Mouse (Mus musculus) embryo, embryonic 11.5 days (tissue): ENCODE measurements around the gene 1700024G13Rik.
"Not testable (repeated sequence)": the region's sequence is repeated elsewhere in the genome, so short reads cannot be mapped to it uniquely, and the experiment has no call there.

Experiments used
- DNase-seq: peaks from one replicate; pipeline ENCODE4 v3.0.0-alpha.2; 2012; ENCODE audit warnings: low read depth, low spot score

1700024G13Rik gene

DNA sequence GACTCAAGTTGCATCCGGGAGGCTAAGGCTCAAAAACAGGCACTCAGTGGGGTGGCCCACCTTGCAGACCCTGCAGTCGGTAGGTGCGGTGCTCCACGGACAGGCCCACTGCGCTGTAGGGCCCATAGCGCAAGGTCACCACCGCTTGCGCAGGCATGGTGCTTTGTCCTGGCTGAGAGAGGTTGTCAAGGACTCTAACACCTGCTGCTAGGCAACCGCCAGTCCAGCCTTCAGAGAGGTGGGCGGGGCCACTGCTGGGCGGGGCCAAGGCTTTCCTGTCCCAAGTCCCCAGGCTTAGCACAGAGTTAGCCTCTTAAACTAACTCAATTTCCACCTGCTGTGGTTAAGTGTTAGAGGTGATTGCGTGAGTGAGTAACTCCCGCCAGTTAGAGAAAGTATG is at the start of gene 1700024G13Rik:
Gene 1700024G13Rik, minus strand, starts transcription at position 196 of the 400 bp plus-strand sequence.
- peak; percentile 56 for DNase-seq

GRCm38 (mm10) chr14:32437352-32437793 is 49.2 kb upstream of the 1700024G13Rik start:
- DNase-seq, result no peak

DNA sequence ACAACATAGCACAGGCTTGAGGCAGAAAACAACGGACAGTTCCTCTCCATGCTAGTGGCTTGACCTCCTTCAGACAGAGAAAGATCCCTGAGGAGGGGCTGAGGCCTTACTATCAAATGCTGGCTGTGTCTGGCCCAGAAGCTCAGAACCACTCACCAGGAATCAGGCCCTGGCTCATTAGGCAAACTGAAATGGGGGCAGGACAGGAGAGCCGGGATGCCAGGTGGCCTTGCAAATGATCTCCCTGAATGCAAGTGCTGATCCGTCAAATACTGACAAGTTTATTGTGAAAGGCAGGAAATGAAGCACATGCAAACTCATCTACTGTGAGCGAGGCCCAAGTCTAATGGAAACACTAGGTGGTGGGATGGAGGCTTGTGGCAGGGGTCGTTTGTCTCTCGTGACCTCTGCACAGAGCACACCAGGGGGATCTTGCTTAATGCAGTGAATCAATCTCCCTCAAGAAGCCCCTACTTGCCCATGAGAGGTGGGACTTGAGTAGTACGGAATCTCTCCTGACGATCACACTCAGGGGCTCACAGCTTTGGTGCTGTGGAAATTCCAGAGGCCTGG is 40.9 kb upstream of the 1700024G13Rik start:
- no peak for DNase-seq

- DNase-seq, result no peak
These were observed 35.8 kb upstream of the 1700024G13Rik start for GRCm38 (mm10) chr14:32423946-32424345.

DNA sequence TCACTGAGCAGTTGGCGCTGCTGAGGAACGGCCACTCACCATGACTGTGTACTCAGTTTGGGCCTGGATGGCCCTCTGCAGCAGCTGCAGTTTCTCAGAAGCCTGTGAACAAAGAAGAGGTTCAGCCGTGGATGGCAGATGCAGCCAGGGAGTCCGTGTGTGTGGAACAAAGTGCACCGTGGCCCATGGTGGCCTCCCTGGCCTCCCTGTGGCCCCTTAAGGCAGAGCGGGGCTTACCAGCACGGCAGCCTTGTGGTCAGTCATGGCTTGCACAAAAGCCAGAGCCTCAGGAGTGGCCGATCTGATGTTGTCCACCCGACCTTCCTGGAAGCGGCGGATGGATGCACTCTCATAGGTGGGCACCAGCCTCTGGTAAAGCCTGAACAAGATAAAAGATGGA is 30.6 kb upstream of the 1700024G13Rik start:
- DNase-seq, result no peak

DNA sequence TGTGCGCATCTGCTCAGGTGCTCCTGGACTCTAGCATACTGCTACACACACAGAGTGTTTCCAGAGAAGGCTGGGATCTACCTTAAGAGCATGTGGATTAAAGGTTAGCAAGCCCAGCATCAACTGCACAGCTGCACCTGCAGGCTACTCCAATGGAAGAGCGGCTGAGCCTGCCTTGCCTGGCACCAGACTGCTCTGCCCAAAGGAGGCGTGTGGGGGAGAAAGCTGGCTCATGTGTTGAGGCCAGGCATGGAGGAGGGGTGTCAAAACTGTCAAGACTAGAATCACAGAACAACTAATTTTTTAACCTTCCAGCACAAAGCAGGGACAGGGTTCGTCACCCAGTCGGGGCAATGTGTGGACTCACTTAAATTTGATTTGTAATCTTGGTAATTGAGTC is 23.9 kb upstream of the 1700024G13Rik start:
- DNase-seq, result no peak

DNA sequence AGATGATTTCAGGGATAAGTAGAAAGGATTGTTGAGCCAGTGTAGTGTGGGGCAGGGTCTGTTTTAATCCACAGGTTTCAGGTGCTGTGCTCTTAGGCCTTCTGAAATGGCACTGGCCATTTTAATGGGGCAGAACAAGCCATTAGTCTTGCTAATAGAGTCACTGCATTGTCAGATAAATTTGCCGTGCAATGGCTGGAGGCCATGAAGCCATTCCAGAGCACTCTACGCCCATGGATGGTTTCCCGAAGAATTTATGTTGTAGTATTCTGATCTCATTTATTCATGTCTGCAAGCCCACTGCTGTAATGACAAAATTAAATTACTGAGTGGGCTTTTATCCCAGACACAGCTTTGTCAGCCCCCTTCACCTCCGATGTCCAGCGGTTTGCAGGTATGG is 21.9 kb upstream of the 1700024G13Rik start:
- no peak for DNase-seq

- not testable (repeated sequence) for DNase-seq
These were observed 17.2 kb upstream of the 1700024G13Rik start for GRCm38 (mm10) chr14:32405399-32405798.

- no peak for DNase-seq
These were observed 6.6 kb downstream of the 1700024G13Rik start for GRCm38 (mm10) chr14:32381619-32382018.

DNA sequence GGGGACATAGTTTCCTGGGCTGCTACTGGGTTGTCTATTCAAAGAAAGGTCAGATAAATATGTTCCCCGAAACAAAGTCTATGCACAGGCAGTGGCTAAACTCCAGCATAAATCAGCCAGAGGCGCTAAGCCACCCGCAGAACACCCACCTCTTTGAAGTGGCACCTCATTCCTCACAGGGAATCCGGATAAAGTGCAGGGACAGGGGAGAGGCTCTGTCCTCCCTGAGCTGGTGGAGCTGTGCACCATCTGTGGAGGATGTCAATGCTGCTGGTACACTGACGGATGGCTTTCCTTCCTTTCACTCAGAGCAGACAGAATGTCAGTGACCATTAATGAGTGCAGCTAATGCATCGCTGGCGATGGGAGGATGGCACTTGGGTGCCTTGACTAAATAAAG is 7.1 kb downstream of the 1700024G13Rik start:
- no peak for DNase-seq

DNA sequence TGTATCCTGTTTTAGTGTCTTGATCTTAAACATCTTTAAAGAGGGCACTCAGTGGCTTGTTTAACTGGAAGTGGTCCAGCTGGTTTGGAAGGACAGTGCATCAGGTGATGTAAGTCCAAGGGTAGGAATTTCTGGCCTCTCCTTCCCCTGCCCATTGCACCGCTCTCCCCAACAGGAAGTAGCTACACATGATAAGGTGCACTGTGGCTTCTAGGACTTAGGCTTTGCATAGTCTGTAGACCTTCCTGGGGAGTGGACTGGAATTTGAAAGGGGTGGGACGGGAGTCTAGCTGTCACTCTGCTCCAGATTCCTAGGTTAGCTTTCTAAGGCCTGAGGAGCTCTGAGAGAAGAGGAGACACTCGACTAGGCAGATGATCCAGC is 8.1 kb downstream of the 1700024G13Rik start:
- DNase-seq, result no peak

- DNase-seq, result no peak
These were observed 8.6 kb downstream of the 1700024G13Rik start for GRCm38 (mm10) chr14:32379395-32380098.

GRCm38 (mm10) chr14:32372510-32372909 is 15.7 kb downstream of the 1700024G13Rik start:
- DNase-seq, result no peak

DNA sequence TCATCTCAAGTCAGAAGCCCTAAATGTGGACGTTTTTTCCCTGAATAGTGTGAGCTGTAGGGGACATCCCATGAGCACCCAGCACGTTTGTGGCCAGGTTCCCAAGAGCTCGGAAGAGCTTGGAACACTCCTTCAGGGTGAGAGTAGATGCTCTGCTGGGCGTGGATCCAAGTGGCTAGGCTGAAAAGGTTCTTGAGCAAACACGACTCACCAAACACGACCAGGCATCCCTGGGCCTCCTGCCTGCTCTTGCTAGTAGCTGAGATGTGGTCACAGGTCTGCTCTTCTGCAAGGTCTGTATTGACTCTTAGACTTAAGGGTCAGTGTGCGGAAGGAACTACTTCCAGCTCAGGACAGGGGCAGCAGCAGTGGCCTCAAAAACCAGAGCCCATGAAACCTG is 18.4 kb downstream of the 1700024G13Rik start:
- no peak for DNase-seq

- no peak for DNase-seq
These were observed 23.8 kb downstream of the 1700024G13Rik start for GRCm38 (mm10) chr14:32364359-32364758.

GRCm38 (mm10) chr14:32351181-32351920 is 36.8 kb downstream of the 1700024G13Rik start:
- DNase-seq, result not testable (repeated sequence)

DNA sequence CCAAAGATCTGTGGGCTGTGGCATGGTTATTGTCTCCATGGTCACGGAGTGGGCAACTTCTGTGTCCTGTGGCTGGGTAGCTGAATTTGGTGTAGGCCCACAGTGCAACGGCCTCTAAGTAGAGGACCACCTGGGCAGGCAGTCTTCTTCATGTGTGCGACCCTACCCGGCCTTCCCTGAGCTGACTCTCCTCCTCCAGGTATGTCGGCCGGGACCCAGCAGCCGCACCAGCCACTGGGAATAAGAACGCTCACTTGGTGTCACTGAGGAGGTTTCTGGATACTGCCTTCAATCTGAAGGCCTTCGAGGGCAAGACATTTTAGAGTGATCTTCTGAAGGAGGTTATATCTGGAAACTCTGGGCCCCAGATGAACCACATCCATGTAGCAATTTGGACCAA is 40.9 kb downstream of the 1700024G13Rik start:
- no peak for DNase-seq

- DNase-seq, result no peak
These were observed 43.5 kb downstream of the 1700024G13Rik start for GRCm38 (mm10) chr14:32344694-32345093.

DNA sequence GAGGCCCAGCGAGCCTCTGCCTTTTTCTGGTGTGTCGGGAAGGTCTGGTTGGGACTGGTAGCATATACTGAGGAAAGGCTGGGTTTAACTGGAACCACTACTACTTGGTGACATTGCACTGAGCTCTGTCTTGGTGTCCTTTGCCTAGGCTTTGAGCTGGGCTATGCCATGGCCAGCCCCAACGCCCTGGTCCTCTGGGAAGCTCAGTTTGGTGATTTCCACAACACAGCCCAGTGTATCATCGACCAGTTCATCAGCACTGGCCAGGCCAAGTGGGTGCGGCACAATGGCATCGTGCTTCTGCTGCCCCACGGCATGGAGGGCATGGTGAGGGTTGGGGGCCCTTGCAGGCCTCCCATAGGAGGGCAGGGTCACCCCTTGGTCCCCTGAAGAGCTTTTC is 44.0 kb downstream of the 1700024G13Rik start:
- no peak for DNase-seq

DNA sequence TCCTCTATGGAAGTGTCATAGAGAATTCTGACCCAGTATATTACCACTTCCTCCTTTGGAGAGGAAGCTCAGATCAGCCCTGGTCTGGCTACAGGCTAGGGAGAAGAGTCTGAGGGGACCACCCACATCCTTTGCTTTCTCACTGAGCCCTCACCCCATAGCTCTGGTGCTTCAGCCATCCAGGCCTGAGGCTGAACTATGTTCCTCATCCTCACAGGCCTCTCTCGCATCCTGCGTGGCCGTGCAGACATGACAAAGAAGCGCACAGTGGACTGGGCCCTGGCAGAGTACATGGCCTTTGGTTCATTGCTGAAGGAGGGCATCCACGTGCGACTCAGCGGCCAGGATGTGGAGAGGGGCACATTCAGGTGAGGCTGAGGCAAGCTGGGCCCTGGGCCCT is 46.4 kb downstream of the 1700024G13Rik start:
- no peak for DNase-seq

GRCm38 (mm10) chr14:32336547-32336946 is 51.6 kb downstream of the 1700024G13Rik start:
- no peak for DNase-seq

DNA sequence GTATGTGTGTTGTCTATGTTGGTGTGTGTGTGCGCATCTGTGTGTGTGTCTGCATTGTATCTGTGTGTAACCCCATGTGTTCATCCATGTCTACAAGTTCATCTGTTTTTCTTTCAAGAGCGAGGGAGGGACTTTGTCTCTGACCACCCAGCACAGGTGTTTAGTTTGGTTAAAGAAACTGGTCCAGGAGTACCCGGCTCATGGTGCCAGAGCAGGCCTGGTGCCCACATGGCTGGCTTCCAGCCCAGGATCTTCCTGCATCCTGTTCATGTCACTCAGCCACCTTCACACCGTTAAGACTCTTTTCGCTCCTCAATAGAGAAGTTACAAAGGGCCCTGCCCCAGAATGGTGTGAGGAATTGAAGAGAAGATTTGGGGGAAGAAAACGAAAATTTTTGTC is 52.2 kb downstream of the 1700024G13Rik start:
- DNase-seq, result no peak
